Mouse (Mus musculus): ENCODE data around the gene Nkx2-1.
A peak's percentile ranks its signal among the peaks of the same experiment; 100 is the strongest.
"Not testable (repeated sequence)": the region's sequence is repeated elsewhere in the genome, so short reads cannot be mapped to it uniquely, and the experiment has no call there.

Gene Nkx2-1

DNA sequence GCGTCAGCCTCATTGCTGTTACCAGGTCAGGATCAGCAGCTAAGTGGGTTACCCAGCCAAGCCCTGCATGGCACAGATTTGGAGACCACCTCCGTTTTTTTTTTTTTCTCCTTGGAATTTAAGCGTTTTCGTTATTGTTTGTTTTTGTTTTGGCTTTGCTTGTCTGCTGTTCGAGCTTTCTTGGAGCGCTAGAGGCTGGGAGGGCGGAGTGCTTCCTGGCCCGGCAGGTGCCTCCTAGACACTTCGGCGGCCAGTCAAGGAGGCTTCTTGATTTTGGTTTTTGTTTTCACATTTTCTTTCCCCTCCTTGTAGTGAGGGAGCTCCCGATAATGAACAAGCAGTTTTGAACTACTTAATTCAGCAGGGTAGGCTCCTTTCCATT lies at the start of gene Nkx2-1:
TSS of gene Nkx2-1 (minus strand) at position 25 of the 382 bp plus-strand sequence.
- no peak for DNase-seq (ENCODE audit: low spot score in 2 of 2)

GRCm38 (mm10) chr12:56541068-56541467 lies 4.4 kb upstream of the Nkx2-1 start:
- peak in 1 of 2 experiments; percentile 75 for DNase-seq (ENCODE audit: low spot score in 2 of 2)

- DNase-seq (ENCODE audit: low spot score in 2 of 2): no peak
These were observed 3.9 kb upstream of the Nkx2-1 start for GRCm38 (mm10) chr12:56540591-56540990.

- DNase-seq (ENCODE audit: low spot score in 2 of 2): no peak
These were observed 1.9 kb upstream of the Nkx2-1 start for GRCm38 (mm10) chr12:56538601-56539000.

GRCm38 (mm10) chr12:56537931-56538330 lies 1.2 kb upstream of the Nkx2-1 start:
- DNase-seq (ENCODE audit: low spot score in 2 of 2): no peak

- DNase-seq (ENCODE audit: low spot score in 2 of 2): no peak
These were observed 634 bp upstream of the Nkx2-1 start for GRCm38 (mm10) chr12:56537342-56537741.

- no peak for DNase-seq (ENCODE audit: low spot score in 2 of 2)
These were observed 379 bp downstream of the Nkx2-1 start for GRCm38 (mm10) chr12:56536174-56536883.

DNA sequence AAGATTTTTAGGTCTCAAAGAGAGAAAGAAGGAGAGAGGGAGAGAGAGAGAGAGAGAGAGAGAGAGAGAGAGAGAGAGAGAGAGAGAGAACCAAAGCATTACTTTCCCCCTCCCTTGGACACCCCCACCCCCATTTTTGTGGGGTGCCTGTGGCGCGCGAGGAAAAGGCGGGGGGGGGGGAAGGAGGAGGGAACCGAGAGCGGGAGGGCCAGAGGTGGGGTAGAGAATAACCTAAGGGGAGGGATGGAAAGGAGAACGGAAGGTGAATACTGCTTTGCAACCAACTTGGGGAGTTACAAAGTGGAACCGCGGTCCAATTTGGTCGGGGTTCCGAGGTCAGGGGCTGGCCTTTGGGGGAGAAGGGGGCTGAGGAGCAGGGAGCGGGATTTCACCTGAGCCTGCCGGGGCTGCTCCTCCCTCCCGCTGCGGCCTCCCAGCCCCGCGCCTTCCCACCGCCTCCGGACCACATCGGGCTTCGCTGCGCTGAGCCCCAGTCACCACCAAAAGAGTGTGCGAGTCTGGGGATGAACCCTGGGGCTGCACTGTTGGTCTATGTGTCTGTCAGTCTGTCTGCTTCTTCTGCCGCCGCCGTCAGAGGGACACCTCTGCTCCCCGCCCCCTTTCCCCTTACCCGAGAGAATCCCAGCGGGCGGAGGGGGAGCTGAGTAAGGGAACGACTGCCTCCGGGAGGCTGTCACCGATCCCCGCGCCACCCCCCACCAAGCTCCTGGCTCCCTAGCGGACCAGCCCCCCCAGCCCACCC lies 1.1 kb downstream of the Nkx2-1 start:
- no peak for DNase-seq (ENCODE audit: low spot score in 2 of 2)

DNA sequence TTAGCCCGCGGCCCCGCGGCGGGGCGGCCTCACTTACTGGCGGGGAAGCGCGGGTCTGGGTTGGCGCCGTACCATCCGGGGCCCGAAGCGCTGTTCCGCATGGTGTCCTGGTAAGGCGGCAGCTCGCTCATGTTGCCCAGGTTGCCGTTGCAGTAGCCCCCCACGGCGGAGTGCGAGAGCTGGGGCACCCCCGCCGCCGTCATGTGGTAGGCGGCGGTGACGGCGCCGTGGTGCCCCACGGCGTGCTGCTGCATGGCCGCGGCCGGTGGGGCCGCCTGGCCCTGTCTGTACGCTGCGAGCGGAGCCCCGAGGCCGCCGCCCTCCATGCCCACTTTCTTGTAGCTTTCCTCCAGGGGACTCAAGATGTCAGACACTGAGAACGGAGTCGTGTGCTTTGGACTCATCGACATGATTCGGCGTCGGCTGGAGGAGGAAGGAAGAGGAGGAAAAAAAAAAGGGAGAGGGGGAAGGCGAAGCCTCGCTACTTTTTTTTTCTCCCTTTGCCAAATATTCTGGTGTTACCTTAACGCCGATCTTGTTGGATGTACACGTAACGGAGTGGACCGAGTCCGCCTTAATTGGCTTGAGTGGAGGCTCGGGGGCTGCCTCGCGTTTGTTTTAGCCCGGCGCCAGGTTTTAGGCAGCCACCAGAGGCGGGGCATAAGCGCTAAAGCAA lies 1.9 kb downstream of the Nkx2-1 start:
- DNase-seq (ENCODE audit: low spot score in 2 of 2): no peak

DNA sequence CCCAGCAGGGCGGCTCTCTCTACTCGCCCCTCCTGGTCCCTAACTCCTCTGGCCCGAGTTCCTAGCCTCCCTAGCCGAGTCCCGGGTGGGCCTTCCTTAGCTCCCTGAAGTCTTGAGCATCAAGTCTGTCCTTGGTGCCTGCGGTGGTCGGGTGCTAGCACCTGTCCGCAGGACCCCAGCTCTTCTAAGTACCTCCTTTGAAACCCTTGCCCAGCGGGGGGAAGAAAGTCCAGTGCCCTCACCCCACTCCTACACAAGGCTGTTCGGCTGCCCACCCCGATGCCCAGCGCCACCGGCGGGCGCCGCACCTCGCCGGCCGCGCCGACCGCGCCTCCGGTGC lies 2.4 kb downstream of the Nkx2-1 start:
- no peak for DNase-seq (ENCODE audit: low spot score in 2 of 2)

DNA sequence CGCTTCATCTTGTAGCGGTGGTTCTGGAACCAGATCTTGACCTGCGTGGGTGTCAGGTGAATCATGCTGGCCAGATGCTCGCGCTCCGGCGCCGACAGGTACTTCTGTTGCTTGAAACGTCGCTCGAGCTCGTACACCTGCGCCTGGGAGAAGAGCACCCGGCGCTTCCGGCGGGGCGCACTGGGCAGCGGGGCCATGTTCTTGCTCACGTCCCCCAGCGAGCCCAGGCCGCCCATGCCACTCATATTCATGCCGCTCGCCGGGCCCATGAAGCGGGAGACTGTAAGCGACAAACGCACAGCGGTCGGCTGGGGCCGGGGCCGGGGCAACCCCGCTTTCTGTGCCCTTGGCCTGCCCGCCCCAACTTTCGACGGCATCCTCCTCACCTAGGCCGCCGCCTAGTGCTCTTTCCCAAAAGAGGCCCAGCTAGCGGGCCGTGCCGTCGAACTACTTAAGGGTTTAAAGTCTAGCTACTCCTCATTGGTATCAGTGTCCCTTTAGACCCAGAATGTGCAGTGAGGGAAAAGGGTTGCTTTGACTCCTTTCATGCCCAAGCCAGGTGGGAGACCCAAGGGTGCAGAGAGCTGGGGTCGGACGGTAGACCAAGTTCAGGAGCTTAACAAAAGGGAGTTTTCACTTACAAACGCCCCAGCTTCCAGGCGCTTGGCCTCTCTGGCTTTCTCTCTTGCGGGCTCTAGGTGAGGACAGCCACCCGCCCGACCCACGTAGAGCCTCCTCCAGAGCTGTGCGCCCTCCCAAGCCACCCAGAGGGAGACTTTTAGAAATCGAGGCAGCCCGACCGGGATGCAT lies 3.0 kb downstream of the Nkx2-1 start:
- no peak for DNase-seq (ENCODE audit: low spot score in 2 of 2)

DNA sequence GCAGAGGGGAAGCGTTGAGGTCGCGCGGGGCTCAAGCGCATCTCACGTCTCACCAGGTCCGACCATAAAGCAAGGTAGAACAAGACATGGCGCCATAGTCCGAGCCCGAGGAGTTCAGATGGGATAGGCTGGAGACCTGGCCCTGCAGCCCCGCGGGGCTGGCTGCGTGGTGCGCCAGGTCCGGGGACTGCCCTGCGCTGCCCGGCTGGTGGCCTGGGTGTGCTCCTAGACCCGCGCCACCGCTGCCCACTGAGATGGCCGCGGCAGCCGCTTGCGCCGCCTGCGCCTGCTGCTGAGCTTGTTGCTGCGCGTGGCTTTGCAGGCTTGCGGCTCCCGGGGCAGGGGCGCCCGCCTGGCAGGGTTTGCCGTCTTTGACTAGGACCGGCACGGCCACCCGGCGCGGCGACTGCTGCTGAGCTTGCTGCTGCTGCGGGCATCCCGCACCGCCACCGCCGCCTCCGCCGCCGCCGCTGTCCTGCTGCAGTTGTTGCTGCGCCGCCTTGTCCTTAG lies 3.7 kb downstream of the Nkx2-1 start:
- DNase-seq (ENCODE audit: low spot score in 2 of 2): no peak

DNA sequence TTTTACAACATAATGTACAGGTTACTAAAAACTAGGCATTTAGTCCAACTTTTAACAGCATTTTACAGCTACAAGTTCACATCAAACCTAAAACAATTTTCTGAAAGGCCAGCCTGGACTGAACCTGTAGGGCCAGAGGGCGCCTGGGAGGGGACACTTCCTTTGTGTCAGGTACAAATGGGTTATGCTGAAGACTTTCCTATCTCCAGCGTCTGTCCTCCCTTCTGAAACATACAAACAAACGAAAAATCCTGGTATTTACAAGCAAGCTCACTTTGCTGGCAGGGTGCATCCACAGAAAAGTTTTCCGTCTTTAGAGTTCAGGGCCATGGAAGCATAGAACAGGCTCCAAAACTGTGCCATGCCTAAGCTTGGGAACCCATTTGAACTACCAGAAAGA lies 4.6 kb downstream of the Nkx2-1 start:
- no peak for DNase-seq (ENCODE audit: low spot score in 2 of 2)

DNA sequence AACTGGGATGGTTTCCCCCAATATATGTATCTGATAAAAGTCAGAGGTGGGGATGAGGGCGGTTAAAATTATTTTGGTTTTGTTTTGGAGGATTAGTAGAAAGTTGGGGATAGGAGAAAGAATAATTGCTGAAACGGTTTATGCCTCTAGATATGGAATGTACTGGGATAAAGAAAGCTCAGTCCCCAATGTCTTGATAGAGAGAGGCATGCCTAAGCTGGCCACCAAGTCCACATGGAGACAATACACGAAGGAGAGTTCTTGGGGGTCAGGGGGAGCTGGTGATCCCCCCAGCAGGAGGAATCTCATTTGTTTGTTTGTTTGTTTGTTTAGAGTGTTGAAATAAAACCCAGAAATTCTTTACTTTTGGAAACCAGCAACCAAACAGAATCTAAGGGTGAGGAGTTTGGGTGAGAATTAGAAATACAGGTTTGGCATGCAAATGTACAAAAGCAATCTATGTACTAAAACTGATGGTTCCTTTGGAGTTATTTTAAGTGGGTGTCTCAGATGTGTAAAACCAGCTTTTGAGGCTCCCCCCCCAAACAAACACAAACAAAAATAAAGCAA lies 5.6 kb downstream of the Nkx2-1 start:
- DNase-seq (ENCODE audit: low spot score in 2 of 2): no peak

GRCm38 (mm10) chr12:56529931-56530330 lies 6.8 kb downstream of the Nkx2-1 start:
- DNase-seq (ENCODE audit: low spot score in 2 of 2): no peak

GRCm38 (mm10) chr12:56528881-56529681 lies 7.6 kb downstream of the Nkx2-1 start:
- DNase-seq (ENCODE audit: low spot score in 2 of 2): no peak

GRCm38 (mm10) chr12:56528034-56528570 lies 8.6 kb downstream of the Nkx2-1 start:
- no peak for DNase-seq (ENCODE audit: low spot score in 2 of 2)

DNA sequence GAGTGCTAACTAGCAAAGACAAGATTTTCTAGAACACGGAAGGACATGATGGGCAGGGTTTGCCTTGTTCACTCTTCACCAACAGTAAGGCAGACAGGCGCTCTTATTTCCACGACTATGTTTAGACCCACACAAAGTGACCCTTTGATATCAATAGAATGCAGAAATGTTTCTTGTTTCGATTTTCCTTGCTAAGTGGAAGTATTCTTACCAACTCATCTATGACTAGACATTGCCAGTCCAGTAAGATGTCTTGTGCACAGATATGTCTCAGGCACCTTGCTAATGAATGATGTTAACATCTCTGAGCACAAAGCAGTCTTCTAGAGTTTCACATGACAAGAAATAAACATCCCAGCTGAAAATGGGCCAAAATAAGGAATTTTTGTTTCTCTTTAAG lies 9.6 kb downstream of the Nkx2-1 start:
- DNase-seq (ENCODE audit: low spot score in 2 of 2): no peak

- not testable (repeated sequence) for DNase-seq (ENCODE audit: low spot score in 2 of 2)
These were observed 11.4 kb downstream of the Nkx2-1 start for GRCm38 (mm10) chr12:56525219-56525797.

- no peak for DNase-seq (ENCODE audit: low spot score in 2 of 2)
These were observed 12.5 kb downstream of the Nkx2-1 start for GRCm38 (mm10) chr12:56524201-56524600.
